Mouse (Mus musculus) brain, embryonic 14.5 days (tissue): Measurements from ENCODE around the gene Fgf15. TPM values are rescaled to one million over a fixed set of nuclear protein-coding genes. Genes with fewer than 3 reads are reported as not detected.
A peak's percentile ranks its signal among the peaks of the same experiment; 100 is the strongest.
"Not testable (repeated sequence)": the region's sequence is repeated elsewhere in the genome, so short reads cannot be mapped to it uniquely, and the experiment has no call there.

Source experiments
- DNase-seq: peaks from one replicate; pipeline ENCODE4 v3.0.0-alpha.2; 2011; ENCODE audit warnings: low read depth
- CTCF ChIP-seq: fragments of 200-500 bp; IDR thresholded peaks from 2 replicates; pipeline ENCODE4 v1.5.1; 2012; ENCODE audit warnings: inconsistent platforms, mild to moderate bottlenecking, moderate library complexity, borderline replicate concordance; ENCODE audit not compliant: insufficient read depth, insufficient read length; ENCODE audit errors: extremely low read depth
- POLR2A ChIP-seq: fragments of 200-500 bp; IDR thresholded peaks from 2 replicates; pipeline ENCODE4 v1.6.1; 2012; ENCODE audit warnings: mild to moderate bottlenecking, inconsistent platforms, borderline replicate concordance; ENCODE audit not compliant: poor library complexity, insufficient read depth, insufficient read length, severe bottlenecking; ENCODE audit errors: extremely low read depth
- polyA plus RNA-seq: library from polyadenylated mRNA; depleted of rRNA; stranded (reverse); fragments of >200 nt; gene quantifications from 2 replicates; pipeline ENCODE4 v1.2.3, GENCODE M21; 2012

The Fgf15 gene
- polyA plus RNA-seq, 1 experiment = 28.4 TPM

DNA sequence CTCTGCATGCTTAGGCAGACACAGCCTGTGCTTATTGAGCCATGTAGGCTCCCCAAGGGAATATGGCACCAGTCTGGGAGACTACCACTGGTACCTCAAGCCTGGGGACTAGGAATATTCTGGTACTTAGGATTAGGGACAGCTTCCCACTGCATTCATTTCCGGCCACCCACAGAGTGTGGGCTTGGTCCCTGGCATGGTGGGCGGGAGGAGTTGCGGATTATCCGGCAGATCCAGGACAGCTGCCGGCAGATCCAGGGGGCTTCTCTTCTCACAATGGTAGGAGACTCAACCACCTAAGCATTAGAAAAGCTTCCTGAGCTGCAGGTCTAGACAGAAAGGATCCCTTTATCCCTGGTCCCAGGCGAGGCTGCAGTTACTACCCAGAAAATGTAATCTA lies 2.2 kb downstream of the Fgf15 start:
- TF ChIP-seq CTCF (no peak), POLR2A (no peak)
- DNase-seq = no peak

DNA sequence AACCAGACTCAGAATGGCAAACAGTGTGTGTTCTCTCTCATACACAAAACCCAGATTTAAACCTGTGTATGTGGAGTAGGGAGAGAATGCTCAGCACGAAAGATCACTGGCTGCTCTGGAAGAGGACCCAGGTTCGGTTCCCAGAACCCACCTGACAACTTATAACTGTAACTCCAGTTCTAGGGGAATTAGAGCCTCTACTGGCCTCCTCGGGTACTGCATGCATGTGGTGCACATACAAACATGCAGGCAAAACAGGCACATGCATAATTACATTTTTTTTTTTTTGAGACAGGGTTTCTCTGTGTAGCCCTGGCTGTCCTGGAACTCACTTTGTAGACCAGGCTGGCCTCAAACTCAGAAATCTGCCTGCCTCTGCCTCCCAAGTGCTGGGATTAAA lies 9.2 kb downstream of the Fgf15 start:
- peak; percentile 19; the same call in 1 of the 2 replicates for TF ChIP-seq CTCF
- not testable (repeated sequence) for DNase-seq

DNA sequence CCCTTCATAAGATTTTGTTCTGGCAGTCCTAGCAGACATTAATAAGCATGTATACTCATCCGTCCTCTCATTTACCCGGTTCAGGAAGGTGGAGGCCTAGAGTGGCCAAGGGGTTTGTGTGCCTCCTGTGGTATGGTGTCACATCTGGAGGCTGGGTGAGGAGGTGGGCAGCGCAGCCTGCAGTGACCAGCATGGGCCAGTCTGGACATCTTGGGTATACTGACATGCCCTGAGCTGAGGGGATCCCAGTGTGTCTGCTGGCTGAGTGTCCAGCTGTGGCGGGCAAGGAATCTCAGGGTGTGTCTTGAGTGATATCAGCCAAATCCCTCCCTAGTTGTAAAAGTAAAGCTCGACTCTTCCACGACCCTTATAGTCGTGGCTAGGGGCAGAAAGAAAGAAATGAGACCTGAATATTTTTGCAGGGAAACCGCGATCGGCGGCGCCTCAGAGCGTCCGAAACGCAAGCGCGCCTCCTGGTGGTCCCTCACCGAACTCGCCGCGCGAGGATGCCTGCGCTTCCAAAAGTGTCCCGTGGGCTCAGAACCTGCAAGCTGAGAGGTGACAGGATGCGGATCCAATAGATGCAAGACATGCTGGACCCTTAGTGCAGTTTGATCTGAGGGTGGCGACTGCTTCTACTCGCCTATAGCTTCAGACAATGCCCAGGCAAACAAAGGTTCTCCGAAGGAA lies 10.5 kb downstream of the Fgf15 start:
- TF ChIP-seq CTCF (peak; percentile 94), POLR2A (no peak)
- DNase-seq = peak; percentile 74

DNA sequence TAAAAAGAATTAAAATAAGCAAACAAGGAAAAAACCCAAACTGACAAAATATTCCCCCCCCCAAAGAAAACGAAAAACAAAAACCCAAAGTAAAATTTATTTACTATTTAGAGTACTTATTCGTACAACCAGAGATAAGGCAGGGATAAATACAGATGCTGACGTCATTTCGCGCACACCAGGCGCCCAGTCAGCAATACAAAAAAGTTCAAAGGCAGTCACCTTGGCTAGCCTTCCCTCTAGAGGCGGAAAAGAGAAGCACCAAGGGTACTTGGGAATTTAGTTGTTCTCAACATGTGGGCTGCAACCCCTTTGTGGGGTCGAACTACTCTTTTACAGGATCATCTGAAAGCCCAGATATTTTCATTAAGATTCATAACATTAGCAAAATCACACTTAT lies 11.5 kb downstream of the Fgf15 start:
- DNase-seq = peak; percentile 19
- TF ChIP-seq POLR2A (no peak), CTCF (peak; percentile 36; the same call in 1 of the 2 replicates)

DNA sequence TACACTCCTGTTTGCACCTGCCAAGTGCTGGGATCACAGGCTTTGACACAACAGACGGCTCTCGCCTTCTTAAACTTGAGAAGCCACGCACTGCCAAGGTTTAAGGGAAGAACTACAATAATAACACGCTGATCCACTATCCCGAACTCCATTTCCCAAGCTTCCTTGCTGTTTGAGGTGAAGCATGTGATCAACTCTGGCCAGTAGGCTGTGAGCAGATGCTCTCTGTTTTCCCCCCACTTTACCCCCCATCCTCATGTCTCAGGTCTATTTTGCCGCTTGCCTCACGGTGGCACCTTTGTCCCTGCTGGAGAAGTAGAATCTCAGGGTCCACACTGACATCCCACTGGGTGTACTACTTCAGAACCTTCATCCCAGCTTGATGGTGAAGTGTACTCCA lies 12.4 kb downstream of the Fgf15 start:
- peak; percentile 50 for DNase-seq
- TF ChIP-seq CTCF (no peak), POLR2A (no peak)

DNA sequence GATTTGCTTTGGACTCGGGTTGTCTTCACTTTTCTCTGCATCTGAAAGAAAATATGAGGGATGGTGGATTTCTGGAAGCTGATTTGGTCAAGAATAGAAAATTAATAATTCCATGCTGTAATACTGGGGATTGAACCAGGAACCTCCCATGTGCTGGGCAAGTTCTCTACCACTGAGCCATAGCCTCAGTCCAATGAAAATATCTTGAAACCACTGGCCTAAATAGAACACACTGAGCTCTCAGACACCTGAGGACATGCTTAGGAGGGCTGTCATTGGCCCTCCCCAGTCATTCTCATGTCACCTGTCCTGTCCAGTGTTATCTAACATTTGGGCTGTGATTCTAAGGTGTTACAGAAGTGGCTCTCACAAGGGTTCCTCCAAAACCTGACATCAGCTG lies 14.8 kb downstream of the Fgf15 start:
- TF ChIP-seq CTCF = no peak
- TF ChIP-seq POLR2A = no peak
- no peak for DNase-seq

DNA sequence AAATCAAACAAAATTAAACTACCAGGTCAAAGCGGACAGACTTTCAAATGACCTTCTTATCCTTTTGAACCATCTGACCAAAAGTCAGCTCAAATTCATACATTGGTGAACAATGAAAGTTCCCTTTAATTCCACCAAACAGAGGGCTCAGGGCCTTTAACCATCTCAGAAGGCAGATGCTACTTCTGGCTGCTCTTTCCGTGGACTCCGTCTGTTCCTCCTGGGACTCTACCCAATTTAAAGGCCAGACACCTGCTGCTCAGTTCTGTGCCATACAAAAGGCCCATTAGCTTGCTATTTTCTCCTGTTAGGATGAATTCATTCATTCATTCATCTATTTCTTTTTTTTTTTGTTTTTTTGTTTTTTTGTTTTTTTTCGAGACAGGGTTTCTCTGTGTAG lies 16.6 kb downstream of the Fgf15 start:
- DNase-seq = peak; percentile 55

DNA sequence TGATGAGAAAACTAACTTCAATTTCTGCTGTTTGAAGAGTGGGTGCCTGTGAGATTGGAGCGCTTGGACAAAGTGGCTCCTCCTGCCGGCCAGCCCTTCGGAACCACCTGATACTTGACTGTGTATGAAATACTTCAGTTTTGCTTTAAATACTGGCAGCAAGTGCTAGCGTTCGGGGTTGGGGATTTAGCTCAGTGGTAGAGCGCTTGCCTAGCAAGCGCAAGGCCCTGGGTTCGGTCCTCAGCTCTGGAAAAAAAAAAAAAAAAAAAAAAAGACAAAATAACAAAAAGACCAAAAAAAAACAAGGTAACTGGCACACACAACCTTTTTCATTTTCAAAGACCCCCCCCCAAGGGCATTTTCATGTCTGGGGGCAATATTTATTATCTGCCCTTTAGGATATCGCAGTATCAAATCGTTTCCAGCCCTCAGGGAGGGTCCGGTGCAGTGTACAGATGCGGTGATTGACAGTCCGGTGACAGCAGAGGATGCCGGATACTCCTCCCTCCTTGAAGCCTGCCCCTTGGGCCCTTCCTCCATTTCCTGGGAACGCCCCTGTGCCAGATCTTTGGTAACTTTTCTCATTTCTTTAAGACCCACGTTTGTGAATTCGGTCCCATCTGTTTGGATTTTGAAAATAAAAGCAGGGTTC lies 18.1 kb downstream of the Fgf15 start:
- TF ChIP-seq POLR2A = no peak
- peak; percentile 17; the same call in 1 of the 2 replicates for TF ChIP-seq CTCF
- peak; percentile 54 for DNase-seq

More for the DNA sequence above, 16.6 kb downstream of the Fgf15 start:
- no peak for TF ChIP-seq POLR2A
- no peak for TF ChIP-seq CTCF

DNA sequence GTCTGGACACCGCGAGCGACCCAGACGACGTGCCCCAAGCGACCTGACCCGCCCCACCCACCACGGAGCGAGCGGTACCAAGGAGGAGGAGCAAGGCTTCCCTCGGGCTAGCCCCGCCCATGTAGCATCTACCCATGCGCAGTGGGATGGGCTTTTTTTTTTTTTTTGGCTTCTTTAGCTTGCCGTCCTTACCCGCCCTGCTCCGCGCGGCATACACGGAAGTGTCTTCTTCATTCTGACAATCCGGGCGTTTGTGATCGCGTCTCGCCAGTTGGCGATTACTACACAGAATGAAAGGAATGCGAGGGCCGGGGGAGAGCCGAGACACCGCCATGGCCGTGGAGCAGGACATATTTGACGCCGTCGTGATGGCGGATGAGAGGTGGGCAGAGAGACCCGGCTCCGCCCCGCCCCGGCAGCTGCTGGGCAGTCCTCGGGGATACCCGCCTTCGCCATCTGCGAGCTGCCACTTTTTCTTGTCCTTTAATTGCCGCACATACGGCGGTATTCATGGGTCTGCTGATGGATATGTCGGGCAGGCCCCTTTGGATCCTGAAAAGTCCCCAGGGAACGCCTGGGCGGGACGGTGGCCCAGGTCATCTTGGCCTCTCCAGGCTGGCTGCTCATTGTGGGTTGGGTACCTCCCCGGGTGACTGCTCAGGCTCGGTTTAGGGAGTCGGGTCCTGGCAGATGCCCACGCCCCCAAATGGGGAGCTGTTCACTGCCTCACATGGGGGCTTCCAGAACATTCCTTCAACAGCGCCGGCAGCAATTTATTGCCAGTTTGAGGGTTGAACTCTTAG lies 18.8 kb downstream of the Fgf15 start, which contains the start of gene LTO1:
LTO1 (plus strand) TSS at position 153 of the 803 bp plus-strand sequence.
- DNase-seq = peak; percentile 98
- TF ChIP-seq POLR2A (peak; percentile 38; the same call in 1 of the 2 replicates), CTCF (no peak)

DNA sequence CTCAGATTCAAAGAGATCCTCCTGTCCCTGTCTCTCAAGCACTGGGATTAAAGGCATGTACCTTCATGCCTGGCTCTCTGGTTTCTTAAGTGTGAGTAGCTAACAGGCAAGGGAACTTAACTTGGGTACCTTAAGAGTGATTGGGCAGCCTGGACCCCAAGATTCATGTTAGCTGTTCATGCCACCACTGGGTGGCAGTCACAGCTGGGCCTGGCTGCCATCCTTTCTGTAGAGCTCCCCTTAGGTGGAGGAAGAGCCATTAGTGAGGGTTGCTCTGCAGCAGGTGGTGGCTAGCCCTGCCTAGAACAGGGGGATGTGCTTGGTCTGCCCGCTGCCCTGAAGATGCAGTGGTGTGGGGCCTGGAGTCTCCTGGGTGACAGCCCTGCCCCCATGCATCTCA lies 22.5 kb downstream of the Fgf15 start:
- DNase-seq = no peak
- TF ChIP-seq CTCF (peak; percentile 47; the same call in 1 of the 2 replicates), POLR2A (no peak)

DNA sequence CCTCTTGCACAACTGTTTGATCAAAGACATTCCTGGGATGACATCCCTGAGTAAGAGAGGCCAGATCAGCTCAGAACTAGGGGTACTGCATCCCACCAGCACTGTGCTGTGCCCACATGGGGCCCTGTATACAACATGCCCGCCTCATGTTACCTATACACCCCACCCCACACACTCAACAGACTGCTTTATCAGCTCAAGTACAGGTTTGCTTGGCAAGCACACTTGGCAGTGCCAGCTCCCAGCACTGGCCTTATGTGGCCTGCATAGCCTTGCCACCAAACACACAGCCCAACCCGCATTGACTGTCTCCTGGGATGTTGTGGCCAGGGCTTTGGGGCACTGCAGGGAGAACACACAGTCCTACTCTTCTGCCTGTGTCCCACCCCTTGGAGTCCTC lies 31.3 kb downstream of the Fgf15 start:
- DNase-seq = no peak
- TF ChIP-seq CTCF (no peak), POLR2A (no peak)

DNA sequence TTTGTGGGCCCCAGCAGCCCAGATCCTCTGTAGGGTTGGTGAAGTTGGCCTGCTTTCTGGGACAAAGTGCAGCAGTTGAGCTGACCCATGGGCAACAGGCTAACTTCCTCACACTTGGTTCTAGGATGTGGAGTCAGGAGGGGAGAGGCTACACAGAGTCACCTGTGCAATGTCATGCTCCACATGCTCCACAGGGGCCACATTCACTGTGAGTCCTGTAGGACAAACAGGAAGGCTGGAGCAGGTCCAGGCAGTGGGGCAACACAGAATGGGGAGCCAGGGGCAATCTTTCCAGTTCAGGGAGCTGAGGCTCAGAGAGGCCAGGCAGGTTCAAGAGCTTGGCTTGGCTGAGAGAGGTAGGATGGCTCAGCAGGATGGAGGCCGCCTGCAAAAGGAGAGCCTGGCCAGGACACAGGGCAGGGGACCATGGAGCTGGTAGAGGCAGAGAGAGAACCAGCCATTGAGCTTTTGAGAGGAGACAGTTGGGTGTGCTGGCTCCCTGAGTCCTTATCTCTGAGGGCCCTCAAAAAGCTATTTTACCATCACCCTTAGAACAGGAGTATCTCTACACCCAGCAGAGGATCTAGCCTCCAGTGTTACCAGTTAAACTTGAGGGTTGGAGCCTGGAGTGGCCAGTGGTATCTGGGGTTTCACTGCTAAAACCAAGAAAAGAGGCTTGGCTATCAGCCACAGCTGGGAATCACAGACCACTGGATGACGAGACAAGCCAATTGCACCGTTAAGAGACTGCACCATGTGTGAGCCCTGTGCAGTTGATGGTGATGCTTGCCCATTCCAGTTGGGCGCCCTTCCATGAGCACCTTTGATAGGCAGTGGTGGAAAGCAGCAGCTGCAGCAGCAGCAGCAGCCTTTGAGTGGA lies 31.9 kb downstream of the Fgf15 start:
- no peak for TF ChIP-seq CTCF
- no peak for TF ChIP-seq POLR2A
- DNase-seq = no peak
